Mouse (Mus musculus): ENCODE data around the gene Ddx58.
A peak's percentile ranks its signal among the peaks of the same experiment; 100 is the strongest.

Ddx58 gene

DNA sequence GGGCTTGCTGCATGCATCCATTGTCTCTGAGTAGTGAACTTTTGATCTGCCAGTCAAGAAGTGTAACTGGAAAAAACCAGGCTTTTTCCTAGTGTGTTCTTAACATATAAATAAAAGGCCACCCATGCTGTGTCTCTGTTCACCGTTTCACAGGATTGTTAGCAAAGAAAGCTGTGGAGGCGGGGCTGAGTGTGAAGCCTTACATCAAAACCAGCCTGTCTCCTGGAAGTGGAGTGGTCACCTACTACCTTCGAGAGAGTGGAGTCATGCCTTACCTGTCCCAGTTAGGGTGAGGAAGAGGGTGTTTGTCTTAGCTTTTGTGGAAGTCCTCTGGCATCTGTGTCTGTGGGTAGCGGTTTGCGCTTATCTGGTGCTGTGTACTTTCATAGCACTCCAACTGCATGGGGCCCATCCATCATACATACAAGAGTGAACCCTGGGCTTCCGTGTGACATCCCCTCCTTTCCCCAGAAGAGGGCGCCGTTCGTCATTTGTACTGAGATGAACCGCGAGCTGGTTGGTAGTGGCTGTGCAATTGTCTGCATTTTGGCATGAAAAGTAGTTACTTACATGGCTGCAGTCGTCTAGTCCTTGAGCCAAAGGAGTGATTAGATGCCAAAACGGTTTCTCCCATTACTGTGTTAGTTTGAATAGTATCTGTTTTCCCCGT lies 56.8 kb downstream of the Ddx58 start:
- DNase-seq (ENCODE audit: low read depth, low spot score) = peak; percentile 80

GRCm38 (mm10) chr4:40181681-40182080 lies 57.9 kb downstream of the Ddx58 start:
- no peak for DNase-seq (ENCODE audit: low read depth, low spot score)

DNA sequence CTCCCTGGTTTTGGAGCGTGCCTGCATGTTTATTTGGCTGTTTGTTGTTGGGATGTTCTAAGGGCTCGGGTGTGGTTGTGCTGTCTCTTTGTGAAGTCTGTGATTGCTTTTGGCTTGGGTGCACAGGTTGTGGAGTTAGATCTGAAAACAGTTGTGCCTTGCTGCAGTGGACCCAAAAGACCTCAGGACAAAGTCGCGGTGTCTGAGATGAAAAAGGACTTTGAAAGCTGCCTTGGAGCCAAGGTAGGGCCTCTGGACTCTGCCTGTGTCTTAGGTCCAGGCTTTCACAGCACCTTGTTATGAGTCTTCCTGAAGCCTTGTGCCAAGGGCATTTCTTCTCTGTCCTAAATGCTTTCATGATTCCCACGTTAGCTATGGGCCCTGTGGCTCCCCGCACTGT lies 59.6 kb downstream of the Ddx58 start:
- DNase-seq (ENCODE audit: low read depth, low spot score) = no peak

GRCm38 (mm10) chr4:40178584-40178983 lies 61.0 kb downstream of the Ddx58 start:
- DNase-seq (ENCODE audit: low read depth, low spot score) = no peak

DNA sequence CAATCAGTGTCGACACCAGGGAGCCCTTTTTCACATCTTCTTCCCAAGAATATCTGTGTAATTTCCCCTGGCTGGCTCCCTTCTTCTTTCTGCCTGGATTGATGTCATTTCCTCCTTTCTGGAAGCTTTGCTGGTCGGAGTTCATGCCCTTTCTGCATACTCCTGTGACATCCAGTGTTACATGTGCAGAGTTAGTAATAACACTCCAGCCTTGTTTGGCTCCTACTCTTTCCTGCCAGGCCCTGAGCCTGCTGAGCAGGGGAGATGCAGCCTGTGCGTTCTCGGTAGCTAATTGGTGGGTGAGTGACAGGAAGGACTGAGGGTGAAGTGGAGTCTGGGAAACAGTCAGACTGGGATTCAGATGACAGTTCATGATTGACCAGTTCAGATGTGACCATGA lies 65.3 kb downstream of the Ddx58 start:
- DNase-seq (ENCODE audit: low read depth, low spot score) = no peak

DNA sequence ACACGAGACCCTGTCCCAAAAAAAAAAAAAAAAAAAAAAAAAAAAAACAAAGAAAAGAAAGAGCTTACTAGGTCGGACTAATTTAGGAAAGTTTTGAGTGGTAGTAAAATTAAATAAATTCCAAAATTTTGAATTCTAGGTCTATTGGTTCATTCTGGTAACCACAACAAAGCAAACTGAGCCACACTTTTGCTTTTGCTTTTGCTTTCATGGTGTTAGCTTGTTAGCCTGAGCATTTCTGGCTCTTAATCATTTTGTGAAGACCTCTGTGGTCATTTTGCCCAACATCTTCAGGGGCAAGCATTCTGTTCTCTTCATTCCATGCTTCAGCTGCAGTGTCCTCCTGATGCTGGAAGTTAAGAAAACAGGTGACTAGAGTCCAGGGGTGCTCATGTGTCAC lies 67.3 kb downstream of the Ddx58 start:
- DNase-seq (ENCODE audit: low read depth, low spot score) = peak; percentile 29

DNA sequence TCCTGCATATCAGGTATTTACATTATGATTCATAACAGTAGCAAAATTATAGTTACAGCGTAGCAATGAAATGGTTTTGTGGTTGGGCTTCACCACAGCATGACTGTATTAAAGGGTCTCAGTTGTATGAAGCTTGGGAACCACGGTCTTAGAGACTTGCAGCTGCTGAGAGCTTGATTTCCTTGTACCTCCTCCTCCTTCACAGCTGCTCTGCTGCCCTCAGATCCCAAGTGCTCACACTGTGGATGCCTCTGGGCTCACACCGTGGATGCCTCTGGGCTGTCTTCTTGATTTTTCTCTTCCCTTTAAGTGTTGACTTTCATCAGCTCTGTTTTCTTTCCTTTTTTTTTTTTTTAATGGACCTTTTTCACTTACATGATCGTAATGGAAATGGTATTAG lies 68.2 kb downstream of the Ddx58 start:
- DNase-seq (ENCODE audit: low read depth, low spot score) = no peak

GRCm38 (mm10) chr4:40163646-40164045 lies 76.0 kb downstream of the Ddx58 start:
- DNase-seq (ENCODE audit: low read depth, low spot score) = peak; percentile 5

DNA sequence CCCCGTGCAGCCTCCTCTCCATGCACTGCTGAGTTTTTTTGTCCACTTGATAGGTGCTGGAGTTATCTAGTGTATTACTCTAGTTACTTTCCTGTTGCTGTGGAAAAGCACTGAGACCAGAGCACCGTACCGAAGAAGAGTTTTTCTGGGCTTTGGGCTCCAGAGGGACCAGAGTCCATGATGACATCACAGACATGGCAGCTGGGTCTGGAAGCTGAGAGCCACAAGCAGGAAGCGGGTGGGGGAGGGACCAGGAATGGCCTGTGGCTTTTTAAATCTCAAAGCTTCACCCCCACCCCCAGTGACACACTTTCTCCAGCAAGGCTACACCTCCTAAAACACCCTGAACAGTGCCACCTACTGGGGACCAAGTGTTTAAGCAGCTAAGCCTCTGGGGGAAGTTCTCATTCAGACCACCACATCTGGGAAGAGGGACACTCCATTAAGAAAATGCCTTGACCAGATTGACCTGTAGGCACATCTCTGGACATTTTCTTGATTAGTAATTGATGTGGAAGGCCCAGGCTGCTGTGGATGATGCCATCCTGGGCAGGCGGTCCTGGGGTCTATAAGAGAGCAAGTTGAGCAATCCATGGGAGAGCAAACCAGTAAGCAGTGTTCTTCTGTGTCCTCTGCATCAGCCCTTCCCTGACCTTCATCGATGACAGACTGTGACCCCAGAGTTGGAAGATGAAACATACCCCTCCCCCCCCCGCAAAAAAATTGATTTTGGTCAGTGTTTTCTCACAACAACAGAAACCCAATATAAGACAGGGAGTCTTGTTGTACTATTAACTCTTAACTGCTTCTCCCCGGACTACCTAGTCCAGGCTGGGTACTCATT lies 78.8 kb downstream of the Ddx58 start:
- DNase-seq (ENCODE audit: low read depth, low spot score) = peak; percentile 10

DNA sequence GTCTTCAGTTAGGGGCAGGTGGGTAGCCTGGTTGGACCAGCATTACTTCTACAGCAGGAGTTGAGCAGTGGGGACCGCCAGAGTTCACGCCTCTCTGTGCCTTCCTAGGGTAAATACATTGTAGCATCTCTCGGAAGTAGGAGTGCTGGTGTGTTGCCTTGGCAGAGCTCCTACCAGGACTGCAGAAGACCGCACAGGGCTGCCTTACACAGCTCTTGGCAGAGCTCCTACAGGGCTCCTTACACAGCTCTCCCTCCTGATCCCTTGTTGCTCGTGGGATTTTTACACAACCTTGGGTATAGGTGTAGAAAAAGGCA lies 81.4 kb downstream of the Ddx58 start:
- DNase-seq (ENCODE audit: low read depth, low spot score) = no peak

DNA sequence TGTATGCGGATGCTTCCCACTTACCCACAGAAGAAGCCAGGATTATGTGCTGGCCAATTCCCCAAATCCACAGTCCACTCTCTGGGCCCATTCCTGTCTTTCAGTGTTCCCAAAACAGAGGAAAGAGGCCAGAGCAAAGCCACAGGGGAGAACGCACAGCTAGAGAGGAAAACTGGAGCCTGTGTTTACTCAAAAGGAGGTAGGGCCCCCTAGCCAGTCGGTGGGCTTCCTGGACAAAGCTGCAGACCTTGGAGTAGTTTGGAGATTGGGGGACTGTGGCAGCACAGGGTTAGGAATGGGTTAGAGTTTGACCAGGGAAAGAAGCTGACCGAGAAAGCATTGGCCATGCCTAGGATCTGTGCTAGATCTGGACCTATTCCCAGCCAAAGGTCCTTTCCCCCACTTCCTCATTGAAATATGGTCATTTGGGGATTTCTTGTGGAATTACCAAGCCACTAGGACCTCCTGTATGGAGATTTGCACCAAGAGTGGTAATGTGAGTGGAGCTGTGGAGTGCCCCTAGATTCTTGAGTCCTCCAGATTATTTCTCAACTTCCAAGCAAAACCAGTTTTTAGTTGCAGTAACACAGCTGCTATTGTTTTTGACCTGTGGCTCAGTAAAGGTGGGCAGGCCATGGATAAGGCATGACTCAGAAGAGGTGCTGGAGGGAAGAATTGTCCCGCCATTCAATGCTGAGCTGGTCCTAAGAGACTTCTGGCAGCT lies 82.0 kb downstream of the Ddx58 start:
- DNase-seq (ENCODE audit: low read depth, low spot score) = no peak

- no peak for DNase-seq (ENCODE audit: low read depth, low spot score)
Observed at GRCm38 (mm10) chr4:40156582-40157499, 82.8 kb downstream of the Ddx58 start.

DNA sequence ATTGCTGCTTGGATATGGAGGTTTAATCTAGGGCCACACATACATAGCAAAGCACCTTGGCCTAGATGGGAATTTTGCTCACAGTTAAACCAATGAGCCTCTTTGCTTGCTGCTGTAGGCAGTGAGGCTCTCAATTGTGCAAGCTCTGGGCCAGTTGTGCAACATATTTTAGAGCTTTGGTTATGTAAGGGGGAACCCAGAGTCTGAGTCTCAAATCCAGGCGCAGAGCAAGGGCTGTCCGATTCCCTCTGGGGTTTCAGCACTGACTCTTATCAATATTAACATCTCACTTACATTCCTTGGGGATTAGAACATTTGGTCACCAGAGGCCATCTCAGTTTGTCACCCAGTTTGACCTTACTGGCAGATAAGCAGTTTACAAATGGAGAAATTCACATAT lies 83.5 kb downstream of the Ddx58 start:
- no peak for DNase-seq (ENCODE audit: low read depth, low spot score)

DNA sequence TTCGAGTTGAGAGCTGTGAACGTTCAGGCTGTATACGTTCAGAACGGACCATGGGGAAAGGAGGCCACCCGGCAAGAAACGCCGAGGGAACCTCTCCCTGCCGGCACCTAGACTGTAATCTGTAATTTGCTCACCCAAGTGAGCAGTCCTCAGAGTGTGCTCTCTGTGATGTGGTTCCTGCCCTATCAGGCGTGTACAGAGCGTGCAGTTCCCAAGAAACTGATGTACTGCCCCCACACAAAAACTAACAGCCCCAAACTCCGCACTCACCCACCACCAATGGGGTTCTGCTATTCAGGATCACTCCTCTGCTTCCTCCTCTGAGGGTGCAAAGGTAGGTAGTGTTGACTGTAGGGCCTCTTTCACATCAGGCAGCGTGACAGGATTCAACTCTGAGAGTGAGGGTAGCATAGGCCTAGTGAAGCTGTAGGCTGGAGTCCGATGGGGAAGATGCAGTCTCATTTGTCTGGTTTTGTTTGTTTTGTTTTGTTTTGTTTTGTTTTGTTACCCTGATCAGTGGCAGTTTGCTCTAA lies 84.1 kb downstream of the Ddx58 start:
- DNase-seq (ENCODE audit: low read depth, low spot score) = no peak

DNA sequence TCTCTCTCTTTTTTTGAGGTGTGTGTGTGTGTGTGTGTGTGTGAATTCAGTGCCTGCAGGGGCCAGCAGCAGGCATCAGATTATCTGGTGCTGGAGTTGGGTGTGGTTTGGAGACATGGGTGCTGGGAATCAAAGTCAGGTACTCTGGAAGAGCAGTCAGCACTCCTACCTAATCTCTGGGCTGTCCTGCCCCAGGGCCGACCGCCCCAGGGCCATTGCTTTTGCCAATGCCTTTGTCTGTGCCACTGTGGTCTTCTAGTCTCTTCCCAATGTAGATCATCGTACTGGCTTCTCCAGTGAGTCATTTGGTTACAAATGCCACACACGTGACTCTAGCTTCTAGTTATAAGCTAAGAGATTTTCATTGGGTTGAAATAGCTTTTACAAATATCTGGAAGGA lies 84.9 kb downstream of the Ddx58 start:
- no peak for DNase-seq (ENCODE audit: low read depth, low spot score)

Measured in CD4-positive, CD25-positive, alpha-beta regulatory T cell, adult 2 months (primary cell).